Mouse (Mus musculus) limb, embryonic 11.5 days (tissue): ENCODE data around the gene Clrn2. TPM values are rescaled to one million over a fixed set of nuclear protein-coding genes. Genes with fewer than 3 reads are reported as not detected.

Source experiments
- ATAC-seq: fragments of 200-750 bp; cut with Nextera tagmentation; 2 replicates; pipeline ENCODE4 v1.8.0; 2017; ENCODE audit warnings: low read depth; ENCODE audit not compliant: insufficient number of reproducible peaks, low FRiP score, low TSS enrichment
- DNase-seq: peaks from one replicate; pipeline ENCODE4 v3.0.0-alpha.2; 2015; ENCODE audit warnings: low spot score
- H3K27ac ChIP-seq: fragments of 300-500 bp; sonication (generic); replicated peaks from 2 replicates; pipeline ENCODE4 v1.5.1; 2014; ENCODE audit warnings: low read depth, mild to moderate bottlenecking, low read length
- H3K27me3 ChIP-seq: fragments of 300-500 bp; sonication (generic); 2 replicates; pipeline ENCODE4 v1.6.1; 2014; ENCODE audit warnings: mild to moderate bottlenecking, low read length, mixed read lengths; ENCODE audit not compliant: control insufficient read depth, insufficient read depth
- H3K36me3 ChIP-seq: fragments of 300-500 bp; sonication (generic); 2 replicates; pipeline ENCODE4 v1.6.1; 2014; ENCODE audit warnings: mild to moderate bottlenecking, low read length, moderate library complexity, mixed read lengths; ENCODE audit not compliant: control insufficient read depth, insufficient read depth
- H3K4me1 ChIP-seq: fragments of 300-500 bp; sonication (generic); 2 replicates; pipeline ENCODE4 v1.6.1; 2014; ENCODE audit warnings: low read length, mixed read lengths; ENCODE audit not compliant: control insufficient read depth, insufficient read depth
- H3K4me2 ChIP-seq: fragments of 300-500 bp; sonication (generic); 2 replicates; pipeline ENCODE4 v1.6.1; 2014; ENCODE audit warnings: low read depth, mild to moderate bottlenecking, moderate library complexity; ENCODE audit not compliant: severe bottlenecking
- H3K4me3 ChIP-seq: fragments of 300-500 bp; sonication (generic); 2 replicates; pipeline ENCODE4 v1.5.1; 2014; ENCODE audit warnings: low read depth, low read length
- H3K9ac ChIP-seq: fragments of 300-500 bp; sonication (generic); 2 replicates; pipeline ENCODE4 v1.6.1; 2014; ENCODE audit warnings: mild to moderate bottlenecking, low read length
- H3K9me3 ChIP-seq: fragments of 300-500 bp; sonication (generic); 2 replicates; pipeline ENCODE4 v1.6.1; 2016; ENCODE audit warnings: low read length; ENCODE audit not compliant: control insufficient read depth
- WGBS: fragments of 180-500 bp; shearing (Covaris S2); extraction: QIAGEN DNeasy Blood & Tissue Kit; methylation state at CpG from one replicate; pipeline ENCODE4 v1.1.7; 2014; 5-methylcytosine and 5-hydroxymethylcytosine counted together
- polyA plus RNA-seq: library from polyadenylated mRNA; unstranded; fragments of >200 nt; fragmentation: Nextera tagmentation; extraction: Ambion mirVana; gene quantifications from 2 replicates; pipeline ENCODE4 v1.2.1, GENCODE M21; 2014

Gene Clrn2
- polyA plus RNA-seq, 1 experiment from 2014 or later = not detected

DNA sequence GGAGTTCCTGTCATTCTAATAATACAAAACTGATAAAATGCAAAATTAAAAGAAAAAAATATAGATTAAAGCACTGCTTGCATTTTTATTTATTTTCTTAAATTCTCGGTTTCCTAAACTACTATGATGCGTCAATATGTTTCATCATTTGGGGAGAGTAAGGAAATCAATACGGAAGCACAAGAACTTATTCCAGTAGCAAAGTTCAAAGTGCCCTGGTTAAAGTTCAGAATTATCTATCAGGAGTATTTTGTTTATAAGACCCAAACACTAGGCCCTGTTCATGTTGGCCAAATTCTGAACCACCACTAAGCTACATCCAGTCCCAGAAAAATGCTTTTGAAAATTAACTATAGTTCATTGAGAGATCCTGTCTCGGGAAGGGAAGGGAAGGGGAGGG is 21.2 kb downstream of the Clrn2 start:
- Histone ChIP-seq H3K9me3 (no peaks in the 10 kb centered on the region), H3K27ac (no peak overlapping the region), H3K4me3 (no peak overlapping the region), H3K27me3 (no peaks in the 10 kb centered on the region), H3K4me2 (no peak overlapping the region), H3K4me1 (no peaks in the 10 kb centered on the region), H3K9ac (no peak overlapping the region), H3K36me3 (no peaks in the 10 kb centered on the region)
- WGBS = 78% methylated on average over 3 of the region's 4 CpGs
- ATAC-seq = no peak
- no peak for DNase-seq

DNA sequence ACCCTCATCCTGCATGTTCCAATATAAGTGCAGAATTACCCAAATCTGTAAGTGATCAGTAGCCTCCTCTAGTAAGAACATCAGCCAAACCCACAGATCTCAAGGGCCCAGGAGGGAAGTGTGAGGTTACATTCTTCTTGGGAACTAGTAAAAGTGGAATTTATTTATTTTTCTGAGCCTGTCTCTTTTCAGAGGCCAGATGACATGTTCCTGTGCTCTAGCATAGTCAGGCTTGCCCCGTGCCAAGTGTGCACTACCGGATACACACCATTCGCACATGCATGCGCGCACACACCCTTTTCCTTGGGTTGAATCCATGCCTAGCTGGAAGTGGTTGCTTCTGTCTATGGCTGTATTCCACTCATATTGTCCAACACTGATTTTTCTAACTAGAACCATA is 22.2 kb downstream of the Clrn2 start:
- Histone ChIP-seq H3K36me3 (no peaks in the 10 kb centered on the region), H3K4me2 (no peak overlapping the region), H3K4me1 (no peaks in the 10 kb centered on the region), H3K27ac (no peak overlapping the region), H3K27me3 (no peaks in the 10 kb centered on the region), H3K9ac (no peak overlapping the region), H3K4me3 (no peak overlapping the region), H3K9me3 (no peaks in the 10 kb centered on the region)
- WGBS = 89% methylated on average over 5 of the region's 5 CpGs
- ATAC-seq = no peak
- no peak for DNase-seq

DNA sequence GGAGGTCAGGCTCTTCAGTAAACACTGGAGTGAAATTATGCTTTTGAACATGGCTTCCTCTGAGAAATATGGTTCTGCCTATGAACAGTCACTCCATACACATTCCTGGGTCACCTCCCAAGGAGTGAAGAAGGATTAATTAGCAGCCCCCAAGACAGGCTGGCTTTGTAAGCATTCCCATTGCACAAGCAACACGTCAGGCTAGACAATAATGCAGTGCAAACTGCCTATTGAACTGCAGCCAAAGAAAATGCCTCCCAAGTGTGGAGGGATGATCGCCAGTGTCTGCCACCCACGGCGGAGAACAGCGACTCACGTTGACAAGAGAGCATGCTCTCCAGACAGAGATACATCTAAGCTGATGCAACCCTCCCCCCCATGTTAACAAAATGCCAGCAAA is 22.7 kb downstream of the Clrn2 start:
- Histone ChIP-seq H3K9me3 (no peaks in the 10 kb centered on the region), H3K4me3 (no peak overlapping the region), H3K4me1 (no peaks in the 10 kb centered on the region), H3K36me3 (no peaks in the 10 kb centered on the region), H3K9ac (no peak overlapping the region), H3K27me3 (no peaks in the 10 kb centered on the region), H3K27ac (no peak overlapping the region), H3K4me2 (no peak overlapping the region)
- DNase-seq (no peak), ATAC-seq (no peak)
- 76% methylated on average over 6 of the region's 6 CpGs for WGBS

DNA sequence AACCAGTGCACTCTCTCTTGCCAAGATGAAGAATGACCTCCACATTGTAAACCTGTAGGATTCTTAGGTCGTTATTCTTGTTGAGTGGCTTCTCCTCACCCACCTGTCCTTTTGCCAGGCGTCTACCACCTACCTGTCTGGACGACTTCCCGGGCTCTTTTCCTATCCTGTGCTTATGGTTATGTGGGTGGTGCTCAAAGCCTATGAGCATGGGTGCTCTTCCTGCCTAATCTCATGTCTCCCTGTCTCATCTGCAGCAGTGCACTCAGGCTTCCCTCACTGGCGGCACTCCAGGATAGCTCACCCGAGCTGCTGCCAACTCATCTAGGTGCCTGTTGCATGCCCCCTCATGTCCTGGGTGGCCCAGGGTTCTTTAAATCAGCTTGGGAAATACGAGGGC is 24.1 kb downstream of the Clrn2 start:
- ATAC-seq = no peak
- no peak overlapping the region for H3K4me2 ChIP-seq
- H3K9me3 ChIP-seq = no peaks in the 10 kb centered on the region
- no peak overlapping the region for H3K9ac ChIP-seq
- H3K36me3 ChIP-seq = no peaks in the 10 kb centered on the region
- H3K27ac ChIP-seq = no peak overlapping the region
- WGBS = 82% methylated on average over 7 of the region's 7 CpGs
- no peaks in the 10 kb centered on the region for H3K4me1 ChIP-seq
- no peak for DNase-seq
- H3K27me3 ChIP-seq = no peaks in the 10 kb centered on the region
- H3K4me3 ChIP-seq = no peak overlapping the region

DNA sequence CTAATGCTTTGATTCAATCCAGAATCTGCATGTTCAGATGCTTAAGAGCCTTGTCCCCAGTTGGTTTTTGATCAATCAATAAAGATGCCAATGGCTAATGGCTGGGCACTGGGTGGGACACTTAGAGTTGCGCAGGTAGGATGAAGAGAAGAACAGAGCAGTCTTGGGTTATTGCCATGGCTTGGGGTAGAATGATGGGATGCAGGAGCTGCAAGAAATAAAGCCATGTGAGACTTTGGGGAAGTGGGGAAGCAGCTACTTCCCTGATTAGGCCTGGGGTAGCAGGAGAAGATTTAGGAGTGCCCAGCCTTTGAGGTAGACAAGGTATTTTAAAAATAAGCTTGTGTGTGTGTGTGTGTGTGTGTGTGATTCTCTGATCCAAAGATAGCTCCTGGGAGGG is 26.5 kb downstream of the Clrn2 start:
- H3K27ac ChIP-seq = no peak overlapping the region
- no peak overlapping the region for H3K4me3 ChIP-seq
- H3K27me3 ChIP-seq = no peaks in the 10 kb centered on the region
- 88% methylated on average over 1 of the region's 1 CpGs for WGBS
- DNase-seq (no peak), ATAC-seq (no peak)
- H3K4me1 ChIP-seq = no peaks in the 10 kb centered on the region
- no peaks in the 10 kb centered on the region for H3K9me3 ChIP-seq
- H3K9ac ChIP-seq = no peak overlapping the region
- H3K36me3 ChIP-seq = no peaks in the 10 kb centered on the region
- no peak overlapping the region for H3K4me2 ChIP-seq

DNA sequence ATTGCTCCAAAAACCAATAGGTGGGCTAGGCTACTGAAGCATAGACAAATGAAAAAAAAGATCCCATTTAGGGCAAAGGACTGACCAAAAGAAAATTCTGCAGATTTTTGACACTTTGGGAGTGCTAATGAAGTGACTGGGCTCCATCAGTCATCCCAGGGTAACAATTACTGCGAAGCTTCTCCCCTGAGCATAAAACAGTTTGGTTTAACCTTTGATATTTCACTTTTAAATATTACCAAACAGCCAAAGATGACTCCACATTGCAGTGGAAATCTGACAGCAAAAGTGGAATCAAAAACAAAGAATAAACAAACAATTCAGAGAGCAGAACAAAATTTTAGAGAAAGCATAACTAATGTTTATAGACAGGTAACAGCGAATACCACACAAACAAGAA is 27.6 kb downstream of the Clrn2 start:
- WGBS = 85% methylated on average over 2 of the region's 2 CpGs
- ATAC-seq (no peak), DNase-seq (no peak)
- Histone ChIP-seq H3K27me3 (no peaks in the 10 kb centered on the region), H3K36me3 (no peaks in the 10 kb centered on the region), H3K4me3 (no peak overlapping the region), H3K9me3 (no peaks in the 10 kb centered on the region), H3K4me1 (no peaks in the 10 kb centered on the region), H3K9ac (no peak overlapping the region), H3K27ac (no peak overlapping the region), H3K4me2 (no peak overlapping the region)

DNA sequence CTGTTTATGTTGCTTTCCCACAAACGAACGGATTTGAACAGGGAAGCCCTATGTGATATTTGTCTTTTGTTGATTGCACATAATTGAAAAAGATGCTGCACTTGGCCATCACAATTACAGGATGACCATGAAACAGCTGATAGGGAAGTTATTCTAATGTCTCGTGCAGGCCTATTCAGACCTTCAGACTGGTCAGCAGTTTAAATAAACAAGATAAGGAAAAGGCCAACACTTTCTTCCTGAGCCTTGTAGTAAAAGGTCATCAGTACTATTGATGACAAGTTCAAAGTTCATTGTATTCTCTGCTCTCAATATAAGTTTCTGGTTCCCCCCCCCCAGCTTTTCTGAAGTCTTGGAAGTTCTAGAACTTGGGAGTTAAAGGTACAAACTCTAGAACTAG is 29.1 kb downstream of the Clrn2 start:
- Histone ChIP-seq H3K27me3 (no peaks in the 10 kb centered on the region), H3K27ac (no peak overlapping the region), H3K4me1 (no peaks in the 10 kb centered on the region), H3K4me2 (no peak overlapping the region), H3K9ac (no peak overlapping the region), H3K36me3 (no peaks in the 10 kb centered on the region), H3K9me3 (no peaks in the 10 kb centered on the region), H3K4me3 (no peak overlapping the region)
- ATAC-seq (no peak), DNase-seq (no peak)
- 85% methylated on average over 3 of the region's 3 CpGs for WGBS

DNA sequence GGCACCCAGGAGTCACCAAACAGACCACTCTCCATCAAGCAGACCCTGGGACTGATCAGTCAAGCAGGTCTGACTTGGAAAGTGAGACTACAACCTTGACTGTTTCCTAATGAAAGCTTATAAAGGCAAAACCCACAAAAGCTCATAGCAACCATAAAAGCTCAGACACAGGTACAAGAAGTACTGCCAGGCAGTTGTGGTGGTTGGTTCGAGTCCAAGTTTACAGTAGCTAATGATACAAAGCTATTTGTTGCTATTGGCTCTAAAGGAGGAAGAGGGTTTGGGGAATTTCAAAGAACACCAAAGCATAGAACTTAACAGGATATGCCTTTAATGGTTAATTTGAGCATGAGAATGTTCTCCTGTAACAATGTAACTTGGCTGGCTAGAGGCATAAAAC is 30.1 kb downstream of the Clrn2 start:
- no peaks in the 10 kb centered on the region for H3K9me3 ChIP-seq
- ATAC-seq = no peak
- no peaks in the 10 kb centered on the region for H3K4me1 ChIP-seq
- WGBS = 81% methylated on average over 1 of the region's 1 CpGs
- H3K27ac ChIP-seq = no peak overlapping the region
- no peaks in the 10 kb centered on the region for H3K27me3 ChIP-seq
- H3K4me3 ChIP-seq = no peak overlapping the region
- H3K36me3 ChIP-seq = no peaks in the 10 kb centered on the region
- H3K4me2 ChIP-seq = no peak overlapping the region
- no peak overlapping the region for H3K9ac ChIP-seq
- no peak for DNase-seq

DNA sequence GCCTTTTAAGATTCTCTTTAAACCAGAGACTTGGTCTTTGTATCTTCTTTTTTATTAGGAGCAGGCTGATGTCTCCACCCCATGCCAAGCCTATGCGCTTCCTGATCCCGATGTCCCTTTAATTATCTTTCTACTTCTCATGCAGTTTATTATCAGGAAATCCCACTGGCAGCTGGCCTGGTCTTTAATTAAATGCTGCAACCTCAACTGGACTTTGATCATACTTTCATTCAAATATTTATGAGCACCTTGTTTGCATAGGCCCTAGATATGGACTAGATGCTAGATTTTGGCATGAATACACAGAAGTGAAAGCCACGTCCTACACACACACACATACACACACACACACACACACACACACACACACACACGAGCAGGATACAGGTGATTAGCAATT is 38.2 kb downstream of the Clrn2 start:
- H3K27me3 ChIP-seq = no peaks in the 10 kb centered on the region
- no peak for DNase-seq
- no peak overlapping the region for H3K27ac ChIP-seq
- no peaks in the 10 kb centered on the region for H3K9me3 ChIP-seq
- no peaks in the 10 kb centered on the region; the same call in 1 of the 2 replicates for H3K36me3 ChIP-seq
- no peak for ATAC-seq
- no peak overlapping the region for H3K9ac ChIP-seq
- no peak overlapping the region for H3K4me3 ChIP-seq
- 60% methylated on average over 4 of the region's 4 CpGs for WGBS
- no peak overlapping the region for H3K4me2 ChIP-seq
- peaks cover 5% of the 10 kb centered on the region; the same call in 1 of the 2 replicates for H3K4me1 ChIP-seq
